Mouse (Mus musculus) gastrocnemius, adult 18-20 months (tissue): ENCODE measurements around the gene Tmem28. TPM values are rescaled to one million over a fixed set of nuclear protein-coding genes. Genes with fewer than 3 reads are reported as not detected.

Experiments
- DNase-seq: peaks from one replicate; pipeline ENCODE4 v3.0.0; 2021; ENCODE audit warnings: low spot score
- long read RNA-seq, 2 experiments: library from polyadenylated mRNA; stranded (forward); transcript quantifications; one replicate each; pipeline ENCODE4 v2.0.0; 2021
- total RNA-seq, 2 experiments: library from RNA; stranded (reverse); gene quantifications; 2 replicates each; pipeline ENCODE4 v1.2.3; 2021

Gene Tmem28
- under 1 TPM; 0.07 to 0.12 TPM for total RNA-seq
- long read RNA-seq, experiment 1, result 0 reads
- long read RNA-seq, experiment 2, result 0 reads

DNA sequence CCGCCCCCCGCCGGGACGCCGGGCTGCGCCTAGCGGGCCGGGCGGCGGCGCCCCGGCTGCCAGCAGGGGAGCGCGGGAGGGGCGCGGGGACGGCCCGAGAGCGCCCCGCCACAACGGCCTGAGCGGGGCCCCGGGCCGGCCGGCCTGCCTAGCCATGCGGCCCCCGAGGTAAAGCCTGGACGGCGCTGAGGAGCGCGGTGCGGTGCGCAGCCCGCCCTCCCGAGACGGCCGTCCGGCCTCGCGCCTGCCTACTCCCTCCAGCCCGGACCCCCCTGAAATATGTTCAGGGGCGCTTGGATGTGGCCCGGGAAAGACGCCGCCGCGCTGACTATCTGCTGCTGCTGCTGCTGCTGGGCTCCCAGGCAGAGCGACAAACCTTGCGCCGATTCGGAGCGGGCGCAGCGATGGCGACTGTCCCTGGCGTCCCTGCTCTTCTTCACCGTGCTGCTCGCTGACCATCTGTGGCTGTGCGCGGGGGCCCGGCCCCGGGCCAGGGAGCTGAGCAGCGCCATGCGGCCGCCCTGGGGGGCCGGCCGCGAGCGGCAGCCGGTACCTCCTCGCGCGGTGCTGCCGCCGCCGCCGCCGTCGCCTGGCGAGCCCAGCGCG, at the start of gene Tmem28:
Gene Tmem28, plus strand, starts transcription at position 232 of the 606 bp plus-strand sequence.
- DNase-seq, result no peak

DNA sequence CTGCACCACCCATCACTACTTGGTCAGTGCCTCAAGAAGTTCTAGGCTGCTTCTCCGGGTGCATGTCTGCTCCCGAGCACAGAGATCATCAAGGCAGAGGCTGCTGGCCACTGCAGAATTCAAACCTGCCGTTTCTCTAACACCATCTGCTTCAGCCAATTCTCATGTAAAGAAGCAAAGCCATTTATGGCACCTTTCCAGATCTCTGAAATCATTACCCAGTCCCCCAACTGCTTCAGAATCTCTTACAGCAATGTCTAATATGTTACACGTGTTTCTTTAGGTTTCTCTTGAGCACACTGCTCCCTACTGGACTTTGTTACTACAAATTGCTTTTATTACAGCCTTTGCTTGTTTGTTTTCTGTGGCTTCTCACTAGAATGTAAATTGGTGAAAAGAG, 40.5 kb upstream of the Tmem28 start:
- DNase-seq, result no peak

DNA sequence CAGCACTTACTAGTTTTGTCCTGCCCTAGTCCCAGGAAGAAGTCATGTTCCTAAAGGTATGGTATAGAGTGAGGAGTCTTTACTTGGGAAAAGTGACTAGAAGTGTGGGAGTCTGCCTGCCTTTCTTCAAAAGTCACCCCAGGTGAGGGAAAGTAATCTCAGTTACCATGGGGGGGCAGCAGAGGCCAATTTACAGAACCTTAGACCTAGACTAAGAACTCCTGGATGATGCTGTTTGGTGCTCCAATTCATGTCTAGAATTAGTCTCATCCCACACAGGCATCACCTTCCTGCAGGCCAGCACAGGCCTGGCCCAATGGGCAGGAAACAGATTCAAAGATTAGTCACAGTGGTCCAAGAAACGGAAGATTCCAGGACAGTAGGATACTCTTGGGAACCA, 12.4 kb upstream of the Tmem28 start:
- DNase-seq, result peak; percentile 6

DNA sequence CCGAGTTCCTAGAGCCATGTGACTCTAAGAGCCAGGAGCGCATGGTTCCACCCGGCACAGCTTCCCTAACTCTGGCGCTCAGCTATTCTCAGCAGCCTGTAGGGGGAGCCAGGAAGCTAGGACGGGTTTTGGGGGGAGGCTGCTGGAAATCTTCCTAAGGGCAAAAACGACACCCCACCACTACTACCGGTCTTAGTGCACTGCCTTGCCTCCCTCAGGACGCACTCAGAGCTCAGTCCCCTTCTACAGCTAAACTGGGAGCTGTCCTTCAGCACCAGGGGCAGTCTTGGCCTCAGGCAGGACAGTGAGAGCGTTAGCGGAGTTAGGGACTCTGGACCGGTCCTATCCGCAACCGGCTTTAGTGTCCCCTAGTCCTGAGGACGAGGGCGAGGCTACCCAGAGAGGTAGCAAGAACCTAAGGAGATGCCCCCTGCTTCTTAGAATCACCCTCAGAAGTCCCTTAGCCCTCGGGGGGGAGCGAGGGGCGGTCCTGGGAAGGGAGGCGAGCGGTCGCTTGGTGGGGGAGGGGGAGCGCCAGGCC, 1.4 kb upstream of the Tmem28 start:
- peak; percentile 31 for DNase-seq

DNA sequence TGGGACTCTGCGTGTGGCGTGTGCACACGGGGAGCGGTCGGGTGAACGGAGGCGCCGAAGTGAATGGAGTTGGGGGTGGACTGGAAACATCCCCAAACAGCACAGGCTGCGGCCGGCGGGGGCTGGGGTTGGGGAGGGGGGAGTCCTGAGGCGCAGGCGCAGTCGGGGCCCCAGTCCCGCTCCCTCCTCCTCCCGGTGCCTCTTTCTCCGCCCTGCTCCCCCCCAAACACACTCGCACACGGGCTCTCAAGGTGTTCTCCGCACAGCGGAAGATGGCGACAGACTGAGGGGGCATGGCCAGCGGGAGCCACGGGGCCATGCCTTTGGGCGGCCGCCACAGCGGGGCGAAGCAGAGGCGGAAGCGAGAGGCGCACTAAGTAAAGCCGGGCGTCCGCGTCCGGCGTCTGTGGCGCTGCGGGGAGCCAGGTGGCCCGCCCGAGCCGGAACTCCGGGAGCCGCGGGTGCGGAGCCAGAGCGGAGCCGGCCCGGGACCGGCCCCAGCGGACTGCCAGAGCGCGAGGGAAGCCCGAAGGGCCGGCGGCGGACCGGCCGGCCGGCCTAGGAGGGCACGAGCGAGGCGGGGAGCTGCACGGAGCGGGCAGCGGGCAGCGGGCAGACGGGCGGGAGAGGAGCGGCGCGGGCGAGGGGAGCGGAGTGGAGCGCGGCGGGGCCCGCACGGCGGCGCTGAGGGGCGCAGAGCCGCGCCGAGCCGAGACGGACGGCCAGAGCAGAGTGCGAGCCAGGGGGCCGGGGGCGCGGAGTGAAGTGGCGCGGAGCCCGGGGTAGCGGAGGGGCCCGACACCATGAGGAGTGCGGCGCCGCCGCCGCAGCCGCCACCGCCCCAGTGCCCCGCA, 658 bp upstream of the Tmem28 start:
- no peak for DNase-seq

DNA sequence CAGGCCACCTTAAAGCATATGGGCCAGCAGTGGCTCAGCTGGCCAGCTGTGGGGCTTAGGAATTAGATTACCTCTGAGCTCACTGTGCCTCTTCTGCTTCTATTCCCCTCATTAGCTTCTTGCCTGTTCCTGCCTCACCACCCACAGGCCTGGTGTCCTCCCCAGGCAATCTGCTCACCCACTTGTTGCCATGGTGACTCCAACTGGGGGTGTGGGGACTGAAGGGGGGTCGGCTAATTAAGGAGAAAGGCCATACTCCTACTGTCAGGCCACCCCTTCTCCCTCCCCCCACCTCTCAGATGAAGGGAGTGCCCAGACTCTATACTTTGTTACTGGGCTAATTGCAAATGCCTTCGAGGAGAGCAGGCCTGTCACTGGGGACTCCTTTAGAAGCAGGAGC, 21.3 kb downstream of the Tmem28 start:
- DNase-seq, result no peak

DNA sequence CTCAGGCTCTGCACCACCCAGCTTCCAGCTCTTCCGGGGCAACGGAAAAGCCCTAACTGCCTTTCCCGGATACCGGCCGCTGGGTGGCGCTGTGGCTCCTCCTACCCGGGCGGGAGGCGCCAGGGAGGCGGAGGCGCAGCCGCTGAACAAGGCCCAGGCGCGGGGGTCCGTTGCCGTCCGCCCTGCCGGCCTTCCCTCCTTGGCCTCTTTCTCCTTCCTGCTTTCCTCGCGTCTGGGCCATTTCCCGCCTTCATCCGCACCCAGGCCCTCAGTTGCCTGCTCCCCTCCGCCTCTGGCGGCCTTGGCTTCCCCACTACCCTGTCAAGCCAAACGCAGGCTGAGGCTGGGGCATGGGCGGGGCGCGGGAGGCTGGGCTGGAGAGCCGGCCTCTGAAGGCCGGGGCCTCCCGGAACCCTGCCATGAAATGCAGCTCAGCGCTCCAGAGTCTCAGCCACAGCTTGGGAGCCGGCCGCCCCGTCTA, 32.5 kb downstream of the Tmem28 start:
- DNase-seq, result peak; percentile 62

DNA sequence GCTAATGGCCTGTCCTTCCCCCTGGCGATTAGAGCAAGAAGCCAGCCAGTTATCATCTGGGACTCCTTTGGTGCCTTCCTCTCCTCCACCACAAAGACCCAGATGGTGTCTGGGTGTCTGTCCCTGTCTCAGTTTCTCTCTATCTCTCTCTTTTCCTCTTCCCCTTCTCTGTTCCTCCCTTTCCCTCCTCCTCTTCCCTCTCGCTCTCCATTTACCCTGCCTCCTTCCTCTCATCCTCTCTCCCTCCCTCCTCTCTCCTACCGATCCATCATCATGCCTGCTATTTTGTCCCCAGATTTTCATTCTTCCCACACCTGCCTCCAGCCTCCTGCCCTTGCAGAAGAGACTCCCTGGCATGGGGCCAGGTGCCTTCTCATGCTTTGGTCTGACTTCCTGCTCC, 33.0 kb downstream of the Tmem28 start:
- no peak for DNase-seq

DNA sequence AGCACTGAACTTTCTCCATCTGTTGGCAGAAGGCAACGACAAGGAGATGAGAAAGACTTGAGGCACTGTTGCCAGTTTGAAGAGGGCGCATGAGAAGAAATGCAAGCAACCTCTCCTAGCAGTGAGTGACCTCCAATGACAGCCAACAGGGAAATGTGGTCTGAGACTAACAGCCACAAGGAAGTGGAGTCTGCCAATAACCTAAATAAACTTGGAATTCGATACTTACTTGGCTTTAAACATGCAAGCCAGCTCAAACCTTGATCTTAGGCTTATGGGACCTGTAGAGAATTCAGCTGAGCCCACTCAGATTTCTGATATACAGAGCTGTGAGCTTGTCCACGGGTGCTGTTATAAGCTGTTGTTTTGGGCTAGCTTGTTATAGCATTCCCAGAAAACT, 51.4 kb downstream of the Tmem28 start:
- peak; percentile 21 for DNase-seq

DNA sequence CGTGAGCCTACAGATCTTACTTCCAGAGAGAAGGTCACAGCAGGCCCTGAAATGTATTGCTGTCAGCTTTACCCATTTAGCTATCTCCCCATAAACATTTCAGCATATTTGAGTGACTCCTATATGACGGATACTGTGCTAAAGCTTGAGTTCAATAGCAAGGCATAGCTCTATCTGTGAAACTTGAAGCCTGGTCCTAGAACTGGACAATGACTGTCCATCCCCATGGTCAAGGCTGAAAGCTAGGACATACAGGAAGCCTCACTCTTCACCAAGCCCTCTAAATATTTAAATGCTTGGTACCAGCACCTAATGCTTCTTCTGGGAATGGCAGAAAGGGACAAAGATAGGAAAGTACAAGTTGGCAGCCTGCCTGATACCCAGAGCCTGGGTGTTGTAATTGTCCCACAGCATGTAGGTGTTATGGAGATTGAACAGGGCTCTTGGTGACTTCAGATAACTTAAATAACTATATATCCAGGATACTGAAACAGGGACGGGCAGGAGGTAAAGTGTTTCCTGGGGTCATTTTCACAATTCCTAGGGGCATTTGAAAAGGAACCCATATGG, 51.9 kb downstream of the Tmem28 start:
- DNase-seq, result no peak

DNA sequence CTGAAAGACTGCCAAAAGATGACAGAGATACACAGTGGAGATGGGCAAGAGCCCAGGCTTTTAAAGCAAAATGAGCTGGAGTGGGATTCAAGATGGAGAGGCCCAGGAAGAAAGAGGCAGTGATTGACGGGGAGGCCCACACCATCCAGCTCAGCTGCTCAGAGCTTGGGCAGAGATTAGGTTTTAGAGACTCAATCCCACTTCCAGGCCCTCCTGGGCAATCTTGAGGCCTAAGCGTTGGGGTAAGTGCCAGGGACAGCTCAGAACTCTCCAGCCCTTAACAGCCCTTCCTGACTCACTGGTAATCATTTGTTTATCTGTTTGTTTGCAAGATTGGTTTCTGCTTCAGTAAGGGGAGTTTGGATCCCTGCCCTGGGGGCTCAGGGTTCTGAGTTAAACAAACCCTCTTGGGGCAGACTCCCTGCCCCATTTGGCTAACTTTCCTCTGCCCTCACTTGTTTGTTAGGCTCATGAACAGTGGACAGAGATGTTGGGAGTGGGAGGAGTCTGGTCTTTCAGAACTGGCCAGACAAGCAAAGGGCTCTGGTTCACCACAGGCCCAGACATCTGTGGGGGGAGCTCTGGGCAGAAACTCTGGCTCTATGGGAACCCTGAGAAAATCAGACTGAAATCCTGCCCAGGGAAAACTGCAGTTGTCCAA, 52.6 kb downstream of the Tmem28 start:
- DNase-seq, result peak; percentile 6

DNA sequence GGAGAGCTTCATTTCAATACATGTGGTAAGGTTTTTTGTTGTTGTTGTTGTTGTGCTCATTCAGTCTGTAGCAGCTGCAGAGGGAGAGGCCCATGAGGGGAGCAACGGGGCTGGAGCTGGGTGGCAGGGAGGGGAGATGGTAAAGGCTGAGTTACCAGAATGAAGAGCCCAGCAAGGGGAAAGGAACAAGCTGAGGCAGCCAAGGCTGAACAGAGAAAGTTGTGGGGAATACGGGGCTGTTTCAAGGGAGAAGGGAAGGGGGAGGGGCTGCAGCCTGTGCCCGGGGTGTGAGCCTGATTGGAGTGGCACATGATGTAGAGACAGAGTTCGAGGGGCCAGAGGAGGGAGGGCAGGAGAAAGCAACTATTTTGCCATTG, 53.1 kb downstream of the Tmem28 start:
- no peak for DNase-seq

DNA sequence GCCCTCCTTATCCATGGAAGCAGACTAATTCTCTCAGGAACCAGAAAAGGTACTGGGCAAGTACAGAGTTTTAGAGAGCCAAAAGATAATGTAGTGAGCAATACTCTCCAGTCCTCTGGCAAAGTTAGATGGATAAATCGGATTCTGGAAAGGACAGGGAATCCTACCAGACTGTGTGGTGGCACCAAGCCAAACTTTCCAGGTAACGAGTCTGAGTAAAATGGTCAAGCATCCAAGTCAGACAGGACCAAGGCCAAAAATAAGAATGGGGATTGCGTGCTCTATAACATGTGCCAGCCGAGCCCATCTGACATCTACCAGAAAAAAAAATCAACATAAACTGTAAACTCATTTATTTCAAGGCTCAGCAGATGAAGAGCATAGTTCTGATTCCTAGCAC, 56.0 kb downstream of the Tmem28 start:
- DNase-seq, result no peak

DNA sequence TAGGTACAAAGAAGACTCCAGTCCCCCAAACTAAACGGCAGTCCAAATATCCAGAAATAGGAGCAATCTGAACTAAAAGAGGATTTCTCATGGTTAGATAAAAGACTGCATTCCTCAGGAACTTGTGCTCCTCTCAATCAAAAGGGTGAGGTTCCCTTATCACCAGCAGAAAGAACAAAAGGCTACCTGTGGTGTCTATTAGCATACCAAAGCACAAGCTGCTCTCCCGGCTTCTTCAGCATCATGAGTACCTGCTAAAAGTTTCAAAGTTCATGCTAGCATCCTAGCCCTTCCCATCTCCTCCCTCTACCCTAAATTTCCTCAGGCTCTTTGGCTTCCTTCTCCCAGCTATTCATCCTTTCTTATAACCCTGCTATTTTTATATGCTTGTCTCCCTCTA, 62.6 kb downstream of the Tmem28 start:
- no peak for DNase-seq

Other genes with a start within 250 kb of the Tmem28 start
- 1 to 10 TPM; 1.4 to 1.7 TPM for gene Eda, start 154.6 kb downstream of the Tmem28 start, total RNA-seq